Mouse (Mus musculus) urinary bladder, adult 2 months (tissue): Measurements from ENCODE around the gene Sla2. TPM values are rescaled to one million over a fixed set of nuclear protein-coding genes. Genes with fewer than 3 reads are reported as not detected.
"Not testable (repeated sequence)": the region's sequence is repeated elsewhere in the genome, so short reads cannot be mapped to it uniquely, and the experiment has no call there.

Source experiments
- DNase-seq: peaks from one replicate; pipeline ENCODE4 v3.0.0; 2022; ENCODE audit warnings: low spot score
- polyA plus RNA-seq: library from polyadenylated mRNA; depleted of rRNA; stranded (reverse); fragments of >200 nt; gene quantifications from 2 replicates; pipeline ENCODE4 v1.2.3, GENCODE M21; 2012; rRNA removed

Gene Sla2
- polyA plus RNA-seq, 1 experiment = 0.28 TPM

DNA sequence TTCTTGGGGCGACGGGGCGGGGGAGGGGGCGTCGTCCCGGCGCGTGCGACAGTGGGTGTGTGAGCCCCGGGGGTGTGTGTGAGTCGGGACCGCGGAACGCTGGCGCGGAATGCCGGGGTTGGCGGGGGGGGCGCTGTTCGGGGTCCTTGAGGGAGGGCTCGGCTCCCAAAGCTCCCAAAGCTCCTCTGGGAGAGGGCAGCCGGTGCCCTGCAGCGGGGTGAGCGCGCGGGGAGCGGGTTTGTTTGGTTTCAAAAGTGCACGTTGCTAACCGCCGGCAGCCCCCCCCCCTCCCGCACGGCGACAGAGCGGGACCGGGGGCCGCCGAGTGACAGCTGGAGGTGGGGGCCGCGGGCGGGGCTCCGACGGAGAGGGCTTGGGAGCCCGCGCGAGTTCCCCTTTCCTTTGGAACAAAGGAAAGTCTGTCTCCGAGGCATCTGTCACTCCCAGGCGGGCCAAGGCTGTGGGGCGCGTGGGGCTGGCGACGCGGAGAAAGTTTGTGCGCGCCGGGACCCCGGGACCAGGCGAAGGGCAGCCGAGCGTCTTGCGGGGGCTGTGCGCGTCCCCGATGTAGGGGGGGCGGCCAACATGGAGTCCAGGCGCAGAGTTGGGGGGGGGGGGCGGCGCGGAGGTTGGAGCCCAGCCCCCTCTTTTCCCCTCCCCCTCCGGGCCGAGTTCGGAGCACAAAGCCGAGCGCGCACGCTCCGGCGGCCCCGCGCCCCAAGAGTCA is 46.5 kb downstream of the Sla2 start:
- peak; percentile 25 for DNase-seq

DNA sequence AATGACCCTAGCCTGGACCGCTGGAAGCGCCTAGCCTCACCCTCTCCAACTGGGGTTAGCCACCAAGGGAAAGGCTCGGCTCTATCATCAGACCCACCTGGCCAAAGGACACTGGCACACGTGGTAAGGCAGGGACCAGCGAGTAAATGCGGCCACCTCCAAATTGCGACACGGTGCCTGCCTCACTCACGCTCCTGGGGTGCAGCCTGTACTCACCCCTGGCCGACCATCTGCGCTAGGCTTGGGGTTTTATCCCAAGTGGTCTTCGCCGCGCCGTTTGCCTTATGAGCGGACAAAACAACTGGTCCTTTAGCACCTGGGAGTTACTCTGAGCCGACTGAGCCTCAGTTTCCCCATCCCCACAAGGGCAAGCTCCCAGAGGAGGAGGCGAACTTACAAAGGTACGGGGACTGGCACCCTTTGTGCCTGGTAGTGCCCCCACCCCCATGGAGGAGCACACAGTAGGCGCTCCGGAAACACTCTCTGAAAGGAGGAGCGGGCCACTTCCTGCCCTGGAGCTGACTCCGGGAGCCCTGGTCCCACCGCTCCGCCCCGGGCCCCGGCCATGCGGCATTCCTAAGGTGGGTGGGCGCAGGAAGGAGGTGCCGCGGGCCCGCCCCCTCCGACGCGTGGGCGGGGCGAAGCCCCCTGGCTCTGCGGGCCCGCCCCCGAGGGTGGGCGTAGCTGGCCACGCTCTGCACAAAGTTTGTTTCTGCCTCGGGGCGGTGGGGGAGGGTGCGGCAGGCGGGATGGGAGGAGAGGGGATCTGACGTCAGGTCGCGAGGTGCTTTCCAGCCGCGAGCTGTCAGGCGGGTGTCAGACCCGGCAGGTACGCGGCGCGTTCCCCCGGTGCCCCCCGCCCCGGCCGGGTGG is 47.4 kb downstream of the Sla2 start, which contains the start of gene Tgif2:
Gene Tgif2 (plus strand): TSS at position 689 of the 873 bp plus-strand sequence.
- DNase-seq = peak; percentile 31

GRCm38 (mm10) chr2:156838839-156839238 is 48.2 kb downstream of the Sla2 start:
- DNase-seq = no peak

DNA sequence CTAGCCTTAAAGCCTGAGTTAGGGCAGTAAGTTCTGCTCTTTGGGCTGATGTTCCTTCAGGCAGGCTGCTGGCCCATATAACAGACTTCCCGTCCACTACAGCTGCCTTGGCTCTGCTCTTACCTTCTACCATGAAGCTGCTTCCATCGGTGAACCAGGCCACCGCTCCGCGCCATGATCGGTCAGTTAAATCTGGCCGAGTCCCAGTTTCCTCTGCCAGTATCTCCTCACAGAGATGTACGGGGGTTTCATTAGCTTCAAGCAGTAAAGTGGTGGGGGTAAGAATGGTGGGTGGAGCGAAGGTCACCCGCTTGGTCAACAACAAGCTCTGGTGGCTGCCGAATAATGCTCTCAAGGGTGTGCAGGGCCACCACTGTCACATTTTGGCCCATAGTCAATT is 52.7 kb downstream of the Sla2 start:
- DNase-seq = no peak

DNA sequence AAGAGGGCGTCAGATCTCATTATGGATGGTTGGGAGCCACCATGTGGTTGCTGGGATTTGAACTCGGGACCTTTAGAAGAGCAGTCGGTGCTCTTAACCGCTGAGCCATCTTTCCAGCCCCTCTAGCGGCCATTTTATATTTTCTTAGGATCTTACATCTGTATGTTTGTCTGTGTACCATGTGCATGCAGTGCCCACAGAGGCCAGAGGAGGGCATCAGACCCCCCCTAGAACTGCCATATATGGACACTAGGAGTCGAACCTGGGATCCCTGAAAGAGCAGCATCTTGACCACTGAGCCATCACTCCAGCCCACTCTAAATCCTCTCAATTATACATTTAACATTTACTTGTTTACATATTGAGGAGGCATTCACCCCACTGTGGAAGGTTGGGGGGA is 61.9 kb downstream of the Sla2 start:
- DNase-seq = not testable (repeated sequence)

Other genes starting within 250 kb of the Sla2 start
- 4,146 and 6,672 TPM in 2 replicates for gene Myl9, start 111.8 kb downstream of the Sla2 start, polyA plus RNA-seq
- gene Tgif2, start 47.2 kb downstream of the Sla2 start, polyA plus RNA-seq = 4.6 and 4.8 TPM in 2 replicates
- gene 4930518I15Rik, start 29.2 kb downstream of the Sla2 start, polyA plus RNA-seq = 3.7 and 3.9 TPM in 2 replicates
- 110 and 134 TPM in 2 replicates for gene Rab5if, start 24.1 kb downstream of the Sla2 start, polyA plus RNA-seq
- 37.0 and 42.9 TPM in 2 replicates for gene Ndrg3, start 104.9 kb upstream of the Sla2 start, polyA plus RNA-seq
- gene Dsn1, start 120.0 kb upstream of the Sla2 start, polyA plus RNA-seq = 5.7 and 6.6 TPM in 2 replicates
- gene Soga1, start 192.1 kb upstream of the Sla2 start, polyA plus RNA-seq = 3.0 and 7.1 TPM in 2 replicates
- 0.19 TPM in 1 of 2 replicates, not detected in the other for gene Tldc2, start 199.9 kb upstream of the Sla2 start, polyA plus RNA-seq
- 57.2 and 77.9 TPM in 2 replicates for gene Samhd1, start 248.1 kb upstream of the Sla2 start, polyA plus RNA-seq